Mouse (Mus musculus) kidney, embryonic 14.5 days (tissue): ENCODE measurements around the gene Cass4. TPM values are rescaled to one million over a fixed set of nuclear protein-coding genes. Genes with fewer than 3 reads are reported as not detected.

Source experiments
- ATAC-seq: fragments of 200-750 bp; cut with Nextera tagmentation; 2 replicates; pipeline ENCODE4 v1.8.0; 2017; ENCODE audit warnings: moderate number of reproducible peaks, mild to moderate bottlenecking, moderate TSS enrichment, moderate library complexity; ENCODE audit not compliant: low FRiP score, low TSS enrichment
- H3K27ac ChIP-seq: fragments of 300-500 bp; sonication (generic); 2 replicates; pipeline ENCODE4 v1.5.1; 2014; ENCODE audit warnings: low read depth, mild to moderate bottlenecking, low read length, moderate library complexity, mixed read lengths
- H3K27me3 ChIP-seq: fragments of 300-500 bp; sonication (generic); 2 replicates; pipeline ENCODE4 v1.6.1; 2014; ENCODE audit warnings: mild to moderate bottlenecking, low read length; ENCODE audit not compliant: control insufficient read depth, insufficient read depth
- H3K36me3 ChIP-seq: fragments of 300-500 bp; sonication (generic); 2 replicates; pipeline ENCODE4 v1.6.1; 2014; ENCODE audit warnings: low read length, mixed read lengths; ENCODE audit not compliant: control insufficient read depth, insufficient read depth
- H3K4me1 ChIP-seq: fragments of 300-500 bp; sonication (generic); 2 replicates; pipeline ENCODE4 v1.6.1; 2014; ENCODE audit warnings: low read length, mixed read lengths; ENCODE audit not compliant: control insufficient read depth, insufficient read depth
- H3K4me2 ChIP-seq: fragments of 300-500 bp; sonication (generic); replicated peaks from 2 replicates; pipeline ENCODE4 v1.6.1; 2014; ENCODE audit warnings: low read depth, mild to moderate bottlenecking, low read length
- H3K4me3 ChIP-seq: fragments of 300-500 bp; sonication (generic); 2 replicates; pipeline ENCODE4 v1.5.1; 2014; ENCODE audit warnings: mild to moderate bottlenecking, low read length
- H3K9ac ChIP-seq: fragments of 300-500 bp; sonication (generic); 2 replicates; pipeline ENCODE4 v1.6.1; 2014; ENCODE audit warnings: low read depth, mild to moderate bottlenecking, low read length, moderate library complexity
- H3K9me3 ChIP-seq: fragments of 300-500 bp; sonication (generic); 2 replicates; pipeline ENCODE4 v1.6.1; 2016; ENCODE audit warnings: low read length; ENCODE audit not compliant: control insufficient read depth
- WGBS: fragments of 180-500 bp; shearing (Covaris S2); extraction: QIAGEN DNeasy Blood & Tissue Kit; methylation state at CpG from one replicate; pipeline ENCODE4 v1.1.7; 2014; 5-methylcytosine and 5-hydroxymethylcytosine counted together
- polyA plus RNA-seq: library from polyadenylated mRNA; unstranded; fragments of >200 nt; fragmentation: Nextera tagmentation; extraction: Ambion mirVana; gene quantifications from 2 replicates; pipeline ENCODE4 v1.2.1, GENCODE M21; 2014

Cass4 gene
- polyA plus RNA-seq, 1 experiment from 2014 or later = 0.19 TPM

DNA sequence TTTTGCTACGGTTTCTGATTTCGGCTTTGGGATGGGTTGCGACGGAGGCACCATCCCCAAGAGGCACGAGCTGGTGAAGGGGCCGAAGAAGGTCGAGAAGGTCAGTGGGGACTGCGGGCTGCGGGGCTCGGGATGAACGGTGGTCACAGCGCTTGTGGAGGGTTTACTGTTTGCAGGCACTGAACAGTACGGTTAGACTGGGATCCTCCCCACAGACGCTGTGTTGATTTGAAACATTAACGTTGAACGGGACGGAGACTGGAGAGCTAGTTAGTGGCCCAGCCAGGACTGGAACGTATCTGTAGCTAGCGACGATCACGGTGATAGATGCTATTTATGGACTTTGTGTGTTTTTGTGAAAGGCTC, 47.0 kb downstream of the Cass4 start:
- Histone ChIP-seq H3K9me3 (no peaks in the 10 kb centered on the region), H3K4me1 (peaks cover 14% of the 10 kb centered on the region; the same call in 1 of the 2 replicates), H3K27me3 (no peaks in the 10 kb centered on the region), H3K27ac (no peak overlapping the region), H3K9ac (peak overlapping the region; percentile 67), H3K36me3 (peaks cover under 1% of the 10 kb centered on the region; the same call in 1 of the 2 replicates), H3K4me2 (peak overlapping the region; percentile 71), H3K4me3 (peak overlapping the region; percentile 77)
- WGBS = 1% methylated on average over 21 of the region's 21 CpGs
- ATAC-seq = no peak; the same call in 1 of the 2 replicates

DNA sequence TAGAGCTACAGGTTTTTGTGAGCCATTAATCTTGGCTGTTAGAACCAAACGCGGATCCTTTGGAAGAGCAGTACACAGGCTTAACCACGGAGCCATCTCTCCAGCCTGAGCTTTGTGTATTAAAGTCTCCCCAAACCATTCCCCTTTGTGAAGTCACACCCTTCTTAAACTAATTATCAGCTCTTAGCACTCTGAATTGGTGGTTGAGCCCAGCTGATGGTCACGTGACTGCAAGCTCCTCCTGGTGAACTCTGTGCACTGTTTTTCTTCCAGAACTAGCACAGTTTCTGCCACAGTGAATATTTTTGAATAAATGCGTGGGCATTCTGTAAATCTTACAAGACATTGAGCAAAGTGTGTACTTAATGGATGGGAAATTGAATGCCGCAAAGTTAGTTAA, 47.6 kb downstream of the Cass4 start:
- WGBS = 32% methylated on average over 6 of the region's 6 CpGs
- no peak for ATAC-seq
- no peak overlapping the region for H3K27ac ChIP-seq

DNA sequence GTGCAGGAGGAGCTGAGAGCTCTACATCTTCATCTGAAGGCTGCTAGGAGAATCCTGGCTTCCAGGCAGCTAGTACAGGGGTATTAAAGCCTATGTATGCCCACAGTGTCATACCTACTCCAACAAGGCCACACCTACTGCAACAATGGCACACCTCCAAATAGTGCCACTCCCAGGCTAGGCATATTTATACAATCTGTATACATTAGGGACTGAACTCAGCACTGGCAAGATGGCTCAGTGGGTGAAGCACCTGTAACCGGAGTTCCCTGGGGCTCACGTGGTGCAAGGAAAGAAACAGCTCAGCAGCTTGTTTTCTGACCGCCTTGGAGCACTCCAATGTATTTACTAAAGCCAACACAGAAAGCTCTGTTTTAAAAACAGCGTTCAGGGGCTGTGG, 52.0 kb downstream of the Cass4 start:
- Histone ChIP-seq H3K36me3 (peaks cover 49% of the 10 kb centered on the region), H3K27me3 (no peaks in the 10 kb centered on the region), H3K27ac (no peak overlapping the region), H3K9me3 (no peaks in the 10 kb centered on the region), H3K4me3 (no peak overlapping the region), H3K4me1 (peaks cover 8% of the 10 kb centered on the region; the same call in 1 of the 2 replicates), H3K4me2 (no peak overlapping the region), H3K9ac (no peak overlapping the region)
- 94% methylated on average over 4 of the region's 4 CpGs for WGBS
- no peak for ATAC-seq

More for the DNA sequence above, 47.6 kb downstream of the Cass4 start:
- Histone ChIP-seq H3K27me3 (no peaks in the 10 kb centered on the region), H3K4me1 (peaks cover 14% of the 10 kb centered on the region; the same call in 1 of the 2 replicates), H3K9ac (peak overlapping the region; percentile 67), H3K36me3 (peaks cover 6% of the 10 kb centered on the region; the same call in 1 of the 2 replicates), H3K9me3 (no peaks in the 10 kb centered on the region), H3K4me3 (peak overlapping the region; percentile 77), H3K4me2 (peak overlapping the region; percentile 71)

DNA sequence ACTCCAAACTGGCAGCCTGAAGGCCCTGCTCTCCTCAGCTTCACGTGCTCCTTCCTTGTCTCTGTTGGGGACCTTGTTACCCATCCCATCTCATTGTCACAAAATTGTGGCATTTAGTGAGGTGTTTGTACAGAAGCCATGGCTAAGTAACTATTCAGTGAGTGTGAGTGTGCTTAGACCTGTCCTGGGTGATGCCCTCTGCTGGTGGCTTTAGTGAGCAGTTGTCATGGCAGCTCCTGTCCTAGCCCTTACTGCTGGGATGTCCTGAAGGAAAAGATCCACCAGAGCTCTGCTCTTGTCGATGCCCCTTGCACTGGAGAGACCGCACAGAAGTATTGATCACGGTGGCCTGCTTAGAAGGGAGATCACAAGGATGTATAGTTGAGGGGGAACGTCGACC, 53.7 kb downstream of the Cass4 start:
- Histone ChIP-seq H3K4me1 (no peaks in the 10 kb centered on the region), H3K9me3 (no peaks in the 10 kb centered on the region), H3K4me3 (no peak overlapping the region), H3K27ac (no peak overlapping the region), H3K27me3 (no peaks in the 10 kb centered on the region), H3K4me2 (no peak overlapping the region), H3K9ac (no peak overlapping the region), H3K36me3 (peaks cover 59% of the 10 kb centered on the region)
- WGBS = 94% methylated on average over 6 of the region's 6 CpGs
- ATAC-seq = no peak

DNA sequence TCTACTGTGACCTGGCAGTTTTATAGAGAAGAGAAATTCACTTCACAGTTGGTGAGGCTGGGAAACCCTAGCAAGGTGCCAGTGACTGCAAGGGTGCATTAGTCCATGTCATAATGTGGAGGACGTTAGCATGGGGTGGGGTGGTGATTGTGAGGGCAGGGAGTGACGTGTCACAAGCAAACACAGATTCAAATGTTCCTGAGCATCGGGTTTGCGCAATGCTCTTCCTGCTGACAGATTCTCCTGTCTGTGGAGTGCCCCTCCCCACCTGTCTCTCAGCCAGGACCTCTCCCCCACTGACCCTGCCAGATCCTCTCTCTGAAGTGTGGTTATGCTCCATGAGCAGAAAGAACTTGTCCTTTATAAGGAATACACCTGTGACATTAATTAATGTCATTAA, 54.7 kb downstream of the Cass4 start:
- no peaks in the 10 kb centered on the region for H3K27me3 ChIP-seq
- H3K27ac ChIP-seq = no peak overlapping the region
- no peak for ATAC-seq
- H3K9me3 ChIP-seq = no peaks in the 10 kb centered on the region
- 89% methylated on average over 4 of the region's 4 CpGs for WGBS
- no peak overlapping the region for H3K4me2 ChIP-seq
- no peaks in the 10 kb centered on the region for H3K4me1 ChIP-seq
- H3K36me3 ChIP-seq = peaks cover 64% of the 10 kb centered on the region
- no peak overlapping the region for H3K4me3 ChIP-seq
- no peak overlapping the region for H3K9ac ChIP-seq

DNA sequence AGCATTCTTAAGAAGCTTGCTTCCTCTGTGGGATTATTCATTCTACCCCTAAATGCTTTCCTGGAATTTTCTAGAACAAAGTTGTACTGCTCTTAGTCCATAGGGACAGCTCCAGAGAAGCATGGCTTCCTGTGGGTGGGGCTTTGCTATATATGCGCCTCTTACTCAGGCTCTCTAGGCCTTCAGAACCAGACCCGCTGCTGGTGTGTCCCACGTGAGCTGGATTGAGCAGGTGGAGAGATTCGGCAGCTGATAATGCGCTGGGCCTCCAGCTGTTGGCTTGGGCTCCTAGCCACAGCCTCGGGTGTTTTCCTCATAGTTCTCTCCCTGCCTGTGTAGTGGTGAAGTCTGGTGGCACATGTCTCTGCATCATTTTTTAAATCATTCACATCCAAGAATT, 57.0 kb downstream of the Cass4 start:
- Histone ChIP-seq H3K9ac (no peak overlapping the region), H3K27me3 (no peaks in the 10 kb centered on the region), H3K9me3 (no peaks in the 10 kb centered on the region), H3K4me2 (no peak overlapping the region), H3K27ac (no peak overlapping the region), H3K36me3 (peaks cover 69% of the 10 kb centered on the region), H3K4me1 (no peaks in the 10 kb centered on the region), H3K4me3 (no peak overlapping the region)
- no peak for ATAC-seq
- WGBS = 88% methylated on average over 6 of the region's 6 CpGs

DNA sequence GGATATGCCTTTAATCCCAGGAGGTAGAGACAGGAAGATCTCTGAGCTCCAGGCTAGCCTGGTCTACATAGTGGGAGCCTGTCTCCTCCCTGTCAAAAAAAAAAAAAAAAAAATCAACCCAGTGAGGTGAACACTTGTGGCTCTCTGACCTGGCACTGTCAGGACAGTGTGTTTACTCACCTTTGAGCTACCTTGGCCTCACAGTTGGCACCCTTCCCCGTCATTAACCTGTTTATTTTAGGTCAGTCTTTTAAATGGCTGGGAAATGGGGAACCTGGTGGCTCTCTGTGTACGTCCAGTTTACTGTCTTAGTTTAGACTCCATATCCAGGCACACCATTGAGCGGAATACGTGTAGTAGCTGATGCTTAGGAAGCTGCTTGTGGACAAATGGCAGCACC, 58.4 kb downstream of the Cass4 start:
- Histone ChIP-seq H3K4me2 (no peak overlapping the region), H3K9me3 (no peaks in the 10 kb centered on the region), H3K4me3 (no peak overlapping the region), H3K36me3 (peaks cover 59% of the 10 kb centered on the region), H3K4me1 (no peaks in the 10 kb centered on the region), H3K27ac (no peak overlapping the region), H3K27me3 (no peaks in the 10 kb centered on the region), H3K9ac (no peak overlapping the region)
- WGBS = 95% methylated on average over 4 of the region's 4 CpGs
- no peak for ATAC-seq

DNA sequence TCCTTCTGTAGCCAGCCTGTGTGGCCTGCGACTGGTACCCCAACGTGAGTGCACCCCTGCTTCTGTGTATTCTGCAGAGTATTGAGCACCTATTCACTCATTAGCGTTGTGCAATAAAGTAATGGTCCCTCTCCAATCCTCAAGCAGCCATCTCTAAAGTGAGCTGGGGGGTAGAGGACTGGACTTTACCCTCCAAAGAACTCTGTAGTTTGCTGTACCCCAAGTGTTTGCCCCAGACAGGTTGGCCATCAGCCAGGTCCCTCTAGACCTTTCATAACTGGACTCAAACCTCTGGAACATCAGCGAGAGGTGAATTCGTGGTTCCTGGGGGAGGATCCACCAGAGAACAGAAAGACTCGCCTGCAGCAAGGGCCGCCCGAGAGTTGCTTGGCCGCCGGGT, 58.9 kb downstream of the Cass4 start:
- no peak overlapping the region for H3K4me2 ChIP-seq
- H3K9me3 ChIP-seq = no peaks in the 10 kb centered on the region
- no peak overlapping the region for H3K27ac ChIP-seq
- 95% methylated on average over 10 of the region's 10 CpGs for WGBS
- ATAC-seq = no peak
- H3K27me3 ChIP-seq = no peaks in the 10 kb centered on the region
- H3K36me3 ChIP-seq = peaks cover 56% of the 10 kb centered on the region
- H3K4me1 ChIP-seq = no peaks in the 10 kb centered on the region
- H3K4me3 ChIP-seq = no peak overlapping the region
- no peak overlapping the region for H3K9ac ChIP-seq

DNA sequence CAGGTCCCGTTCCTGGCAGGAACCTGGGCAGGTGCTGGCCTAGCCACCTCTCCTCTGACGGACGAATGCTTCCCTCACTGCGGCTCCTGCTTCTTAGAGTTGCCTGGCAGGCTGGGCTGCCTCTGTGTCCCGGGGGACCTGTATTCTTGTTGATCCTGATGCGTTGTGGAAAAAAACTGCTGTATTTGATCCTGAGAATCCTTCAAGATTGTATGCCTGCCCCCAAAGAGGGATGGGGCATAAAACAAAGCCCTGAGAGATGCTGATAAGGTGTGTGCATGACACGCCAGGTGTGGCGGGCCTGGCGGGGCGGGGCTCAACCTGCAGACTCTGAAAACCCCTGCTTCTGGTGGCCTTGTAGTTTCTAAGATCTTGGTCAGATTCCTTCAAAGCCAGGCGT, 64.9 kb downstream of the Cass4 start, which contains the start of gene Gcnt7:
Gcnt7 (minus strand) TSS at position 101 of the 400 bp plus-strand sequence.
- Histone ChIP-seq H3K36me3 (peaks cover 17% of the 10 kb centered on the region), H3K4me2 (no peak within 1 kb of the TSS)
- WGBS = 89% methylated on average over 11 of the region's 11 CpGs

More for the DNA sequence above, 64.9 kb downstream of the Cass4 start, which contains the start of gene Gcnt7:
- Histone ChIP-seq H3K27ac (no peak within 1 kb of the TSS), H3K27me3 (no peaks in the 10 kb centered on the region), H3K4me1 (no peaks in the 10 kb centered on the region), H3K9me3 (no peaks in the 10 kb centered on the region), H3K9ac (no peak within 1 kb of the TSS), H3K4me3 (no peak within 1 kb of the TSS)
- ATAC-seq = no peak
